Mouse (Mus musculus) adrenal gland, adult 8-10 months (tissue): ENCODE data around the gene Fnbp1. TPM values are rescaled to one million over a fixed set of nuclear protein-coding genes. Genes with fewer than 3 reads are reported as not detected.
"Not testable (repeated sequence)": the region's sequence is repeated elsewhere in the genome, so short reads cannot be mapped to it uniquely, and the experiment has no call there.

ENCODE experiments used
- DNase-seq: peaks from one replicate; pipeline ENCODE4 v3.0.0; 2022
- total RNA-seq, 4 experiments: library from RNA; stranded (reverse); gene quantifications; 2 replicates each; pipeline ENCODE4 v1.2.4; 2022

Gene Fnbp1
- total RNA-seq, result 10 to 100 TPM; 45.9 to 89.0 (median 70.6) TPM

DNA sequence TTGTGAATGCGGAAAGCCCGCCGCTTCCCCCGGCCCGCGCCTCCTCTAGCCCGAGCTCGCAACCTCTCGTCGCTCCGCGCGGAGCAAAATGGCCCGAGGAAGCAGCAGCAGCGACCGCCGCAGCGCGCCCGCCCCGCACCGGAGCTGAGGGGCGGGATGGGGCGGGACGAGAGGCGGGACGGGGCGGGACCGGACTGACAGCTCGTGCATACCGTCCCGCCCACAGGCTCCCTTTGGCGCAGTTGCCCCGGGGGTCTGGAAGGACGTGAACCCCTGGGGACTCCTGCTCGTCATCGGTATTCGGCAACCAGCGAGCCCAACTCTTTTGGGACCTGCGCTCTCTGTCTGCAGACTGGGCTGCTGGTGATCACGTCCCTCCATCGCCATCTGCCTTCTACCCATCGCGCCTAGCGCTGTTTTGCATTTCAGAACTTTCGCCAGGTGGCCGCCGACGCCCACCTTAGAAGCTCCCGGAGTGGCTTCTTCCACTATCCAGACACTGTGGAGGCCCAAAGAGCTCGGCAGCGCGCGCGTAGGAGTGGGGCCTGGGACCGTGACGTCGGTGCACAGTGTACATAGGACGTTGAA, at the start of gene Fnbp1:
Gene Fnbp1 (minus strand): TSS at position 142 of the 588 bp plus-strand sequence.
- peak; percentile 76 for DNase-seq

GRCm38 (mm10) chr2:31189654-31190053, 47.8 kb upstream of the Fnbp1 start:
- no peak for DNase-seq

GRCm38 (mm10) chr2:31188691-31189090, 46.9 kb upstream of the Fnbp1 start:
- no peak for DNase-seq

DNA sequence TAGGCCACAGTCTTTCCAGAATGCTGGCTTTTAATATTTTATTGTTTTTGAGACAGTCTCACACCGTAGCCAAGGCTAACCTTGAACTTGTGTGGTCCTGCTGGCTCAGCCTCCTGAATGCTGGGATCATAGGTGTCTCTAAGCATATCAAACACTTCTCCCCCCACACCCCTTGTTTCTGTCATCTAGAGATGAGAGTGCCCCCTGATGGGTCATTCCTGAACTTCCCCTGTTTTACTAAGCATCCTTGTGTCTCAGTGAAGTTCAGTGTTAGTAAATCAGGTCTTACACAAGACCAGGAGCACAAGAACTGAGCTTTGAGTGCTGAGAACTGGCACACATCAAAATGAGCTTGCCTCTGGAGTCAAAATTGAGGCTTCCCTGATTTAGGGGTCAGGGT, 42.0 kb upstream of the Fnbp1 start:
- no peak for DNase-seq

DNA sequence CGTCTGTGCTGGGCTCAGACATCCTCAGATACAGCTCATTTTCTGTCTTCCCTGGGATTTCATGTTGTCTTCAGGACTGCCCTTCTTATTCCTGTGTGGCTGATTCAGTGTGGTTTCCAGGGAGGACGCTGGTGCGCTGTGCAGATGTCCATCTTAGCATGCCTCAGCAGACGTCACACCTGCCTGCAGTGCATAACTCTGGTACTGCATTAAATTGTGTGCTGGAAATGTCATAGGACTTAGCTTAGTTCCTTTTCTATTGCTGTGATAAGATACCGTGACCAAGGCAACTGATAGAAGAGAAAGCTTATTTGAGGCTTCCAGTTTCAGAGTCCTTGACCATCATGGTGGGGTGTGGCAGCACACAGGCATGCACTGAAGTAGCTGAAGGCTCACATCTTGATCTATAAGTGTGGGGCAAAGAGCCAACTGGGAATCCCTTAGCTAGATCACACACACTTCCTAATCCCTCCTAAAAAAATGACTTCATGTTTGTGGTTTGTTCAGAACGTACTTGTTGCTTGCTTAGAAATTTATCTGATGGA, 41.0 kb upstream of the Fnbp1 start:
- no peak for DNase-seq

DNA sequence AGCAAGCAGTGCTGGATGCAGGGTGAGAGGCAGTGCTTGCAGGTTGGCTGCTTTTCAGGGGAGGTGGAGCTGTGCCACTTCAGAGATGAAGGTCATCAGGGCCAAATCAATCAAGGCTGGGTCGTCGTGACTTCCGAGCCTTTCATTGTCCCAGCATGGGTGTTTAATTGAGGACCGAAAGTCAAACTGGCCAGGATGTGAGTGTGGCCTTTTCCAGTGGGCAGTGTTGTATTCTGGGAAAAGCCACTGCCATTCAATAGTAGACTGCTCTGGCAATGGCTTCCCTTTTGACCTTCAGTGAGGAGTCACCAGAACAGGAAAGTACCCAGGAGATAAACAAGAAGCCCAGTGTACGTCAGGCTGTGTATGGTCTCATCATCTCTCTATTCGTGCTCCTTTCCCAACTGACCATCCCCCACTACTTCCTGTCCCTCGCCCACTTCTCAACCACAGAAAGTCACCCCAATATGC, 38.3 kb upstream of the Fnbp1 start:
- DNase-seq, result peak; percentile 63

DNA sequence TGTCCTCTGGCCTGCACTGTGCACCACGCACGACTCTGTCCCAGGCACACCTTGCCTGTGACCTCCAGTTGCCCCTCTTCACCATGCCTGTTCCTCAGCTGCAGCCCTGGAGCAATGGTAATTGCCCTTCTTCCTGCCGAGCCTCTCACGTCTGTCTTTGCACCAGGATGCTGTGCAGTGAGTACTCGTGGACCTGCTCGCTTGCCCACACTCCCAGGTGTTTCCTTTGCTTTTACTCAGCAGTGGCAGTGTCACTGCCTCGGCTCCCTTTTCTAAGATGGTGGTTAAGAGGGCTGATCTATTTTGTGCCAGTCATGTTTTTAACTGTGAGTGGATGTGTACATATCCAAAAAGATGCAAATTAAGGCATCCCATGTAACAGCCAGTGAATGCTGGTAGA, 37.7 kb upstream of the Fnbp1 start:
- DNase-seq, result no peak

- not testable (repeated sequence) for DNase-seq
These were observed 36.8 kb upstream of the Fnbp1 start for GRCm38 (mm10) chr2:31178593-31178992.

- no peak for DNase-seq
These were observed 31.5 kb upstream of the Fnbp1 start for GRCm38 (mm10) chr2:31173290-31173689.

DNA sequence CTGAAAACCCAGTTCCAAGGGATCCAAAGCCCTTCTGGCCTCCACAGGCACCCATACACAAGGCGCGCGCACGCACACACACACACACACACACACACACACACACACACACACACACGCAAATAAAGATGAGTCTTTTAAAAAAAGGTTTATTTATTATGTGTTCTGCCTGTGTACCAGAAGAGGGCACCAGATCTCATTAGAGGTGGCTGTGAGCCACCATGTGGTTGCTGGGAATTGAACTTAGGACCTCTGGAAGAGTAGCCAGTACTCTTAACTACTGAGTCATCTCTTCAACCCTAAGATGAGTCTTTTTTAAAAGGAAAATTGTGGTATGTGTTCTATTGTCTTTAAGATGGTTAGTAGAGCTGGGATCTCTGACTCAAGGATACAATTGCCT, 30.7 kb upstream of the Fnbp1 start:
- no peak for DNase-seq

DNA sequence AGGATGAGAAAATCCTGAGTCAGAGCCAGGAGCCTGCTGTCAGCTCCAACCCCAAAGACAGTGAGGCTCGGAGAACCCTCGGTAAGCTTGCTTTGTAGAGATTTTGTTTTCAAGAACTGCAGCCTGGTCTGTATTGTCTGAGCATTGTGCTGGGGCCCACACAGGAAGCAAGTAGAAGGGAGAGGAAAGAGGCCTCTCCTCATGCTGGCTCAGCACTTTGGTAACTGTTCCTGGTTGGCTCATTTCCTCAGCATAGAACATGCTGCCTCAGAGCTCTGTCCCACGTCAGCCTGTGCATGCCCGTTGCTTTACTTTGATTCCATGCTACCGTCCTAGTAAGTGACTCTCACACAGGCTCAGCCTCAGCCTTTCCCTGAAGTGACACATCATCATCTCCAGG, 30.2 kb upstream of the Fnbp1 start:
- DNase-seq, result no peak

GRCm38 (mm10) chr2:31170164-31170563, 28.4 kb upstream of the Fnbp1 start:
- DNase-seq, result no peak

DNA sequence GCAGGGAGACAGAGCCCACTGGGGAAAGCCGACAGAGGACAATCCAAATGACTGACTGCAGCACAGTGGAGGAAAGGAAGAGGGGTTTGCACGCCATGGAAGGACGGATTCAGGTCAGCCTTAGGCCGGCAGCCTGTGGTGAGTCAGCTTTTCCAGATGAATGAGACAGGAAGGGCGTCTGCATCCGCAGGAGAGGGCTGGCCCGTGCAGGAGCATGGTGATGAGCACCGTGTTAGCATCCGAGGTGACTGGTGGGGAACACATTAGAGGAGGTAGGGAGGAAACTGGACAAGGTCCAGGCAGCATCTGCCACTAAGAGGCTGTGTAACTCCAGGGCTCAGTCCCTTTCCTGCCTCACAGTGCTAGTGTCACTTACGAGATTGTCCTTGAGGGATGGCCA, 27.2 kb upstream of the Fnbp1 start:
- peak; percentile 76 for DNase-seq

- DNase-seq, result not testable (repeated sequence)
These were observed 25.8 kb upstream of the Fnbp1 start for GRCm38 (mm10) chr2:31167571-31167970.

DNA sequence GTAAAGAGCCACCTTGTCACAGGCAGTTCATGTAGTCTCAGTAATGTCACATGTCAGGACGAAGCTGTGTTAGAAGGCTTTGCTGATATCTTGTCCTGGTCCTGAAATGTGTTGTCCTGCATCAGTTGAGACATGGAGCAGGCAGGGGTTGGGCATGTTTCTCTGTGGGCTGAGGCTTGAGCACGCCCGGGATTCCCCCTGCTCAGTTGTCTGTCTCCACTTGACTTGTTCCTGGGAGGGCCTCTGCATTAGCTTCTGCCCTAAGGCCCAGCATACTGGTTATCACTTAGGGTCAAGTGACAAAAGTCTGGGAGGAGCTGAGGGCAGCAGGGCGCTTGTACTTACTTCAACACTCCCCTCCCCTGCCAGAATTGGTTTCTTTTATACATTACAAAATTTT, 23.7 kb upstream of the Fnbp1 start:
- no peak for DNase-seq

DNA sequence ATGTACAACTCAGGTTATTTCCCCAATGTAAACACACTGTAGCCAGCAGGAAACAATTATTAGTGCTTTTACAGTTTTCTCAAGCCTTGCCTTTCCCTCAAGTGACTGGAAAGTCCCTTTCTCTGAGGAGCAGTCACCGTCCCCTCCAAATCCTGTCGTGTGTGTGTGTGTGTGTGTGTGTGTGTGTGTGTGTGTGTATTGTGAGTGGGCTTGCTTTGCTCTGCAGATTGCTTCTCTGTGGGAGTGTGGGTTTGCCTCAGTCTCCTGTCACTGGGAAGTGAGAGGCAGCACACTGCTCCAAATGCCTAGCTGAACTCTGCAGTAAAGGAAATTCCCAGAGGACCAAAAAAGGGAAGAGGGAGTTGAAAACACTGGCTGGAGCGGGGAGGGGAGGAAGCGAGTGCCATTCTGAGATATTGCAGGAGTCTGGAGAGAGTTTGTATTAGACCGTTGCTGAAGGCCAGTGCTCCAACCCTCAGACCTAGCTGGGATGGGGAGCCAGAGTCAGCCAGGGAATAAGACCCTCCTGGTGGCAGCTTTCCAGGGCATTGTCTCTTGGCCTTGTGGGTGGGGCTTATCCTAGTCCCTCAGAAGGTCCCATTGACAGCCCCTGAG, 23.1 kb upstream of the Fnbp1 start:
- DNase-seq, result no peak

DNA sequence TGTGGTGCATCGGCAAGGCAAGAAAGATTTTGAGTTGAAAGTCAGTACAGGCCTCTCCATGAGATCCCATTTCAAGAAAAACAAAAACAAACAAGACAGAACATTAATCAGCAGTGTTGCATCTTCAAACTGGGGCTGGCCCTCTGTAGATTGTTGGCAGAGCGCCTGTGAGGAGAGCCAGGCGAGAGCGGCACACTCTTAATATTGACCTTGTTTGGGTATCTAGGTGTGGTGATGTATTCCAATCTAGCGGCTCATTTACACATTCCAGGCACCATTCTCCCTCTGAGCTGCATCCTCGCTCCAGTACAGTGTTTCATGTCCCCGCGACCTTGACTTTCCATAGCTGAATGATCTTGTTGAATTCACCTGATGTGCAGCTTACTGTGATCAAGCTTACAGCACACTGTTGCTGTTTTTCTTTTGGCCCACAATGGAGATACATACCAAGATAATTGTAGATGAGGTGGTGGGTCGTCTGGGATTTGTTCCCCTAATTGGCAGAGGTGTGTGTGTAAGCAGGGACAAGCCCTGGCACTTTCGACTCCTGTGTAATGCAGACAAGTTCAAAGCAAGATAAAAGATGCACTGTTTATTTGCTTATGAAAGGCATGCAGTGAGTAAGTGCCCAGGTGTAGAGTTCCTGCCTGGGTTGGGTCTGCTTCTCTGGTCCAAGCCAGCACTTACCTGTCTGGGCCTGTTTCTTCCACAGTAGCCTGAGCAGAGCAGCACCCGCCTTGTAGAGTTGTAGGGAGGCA, 21.7 kb upstream of the Fnbp1 start:
- DNase-seq, result no peak

GRCm38 (mm10) chr2:31161620-31162019, 19.8 kb upstream of the Fnbp1 start:
- DNase-seq, result no peak

DNA sequence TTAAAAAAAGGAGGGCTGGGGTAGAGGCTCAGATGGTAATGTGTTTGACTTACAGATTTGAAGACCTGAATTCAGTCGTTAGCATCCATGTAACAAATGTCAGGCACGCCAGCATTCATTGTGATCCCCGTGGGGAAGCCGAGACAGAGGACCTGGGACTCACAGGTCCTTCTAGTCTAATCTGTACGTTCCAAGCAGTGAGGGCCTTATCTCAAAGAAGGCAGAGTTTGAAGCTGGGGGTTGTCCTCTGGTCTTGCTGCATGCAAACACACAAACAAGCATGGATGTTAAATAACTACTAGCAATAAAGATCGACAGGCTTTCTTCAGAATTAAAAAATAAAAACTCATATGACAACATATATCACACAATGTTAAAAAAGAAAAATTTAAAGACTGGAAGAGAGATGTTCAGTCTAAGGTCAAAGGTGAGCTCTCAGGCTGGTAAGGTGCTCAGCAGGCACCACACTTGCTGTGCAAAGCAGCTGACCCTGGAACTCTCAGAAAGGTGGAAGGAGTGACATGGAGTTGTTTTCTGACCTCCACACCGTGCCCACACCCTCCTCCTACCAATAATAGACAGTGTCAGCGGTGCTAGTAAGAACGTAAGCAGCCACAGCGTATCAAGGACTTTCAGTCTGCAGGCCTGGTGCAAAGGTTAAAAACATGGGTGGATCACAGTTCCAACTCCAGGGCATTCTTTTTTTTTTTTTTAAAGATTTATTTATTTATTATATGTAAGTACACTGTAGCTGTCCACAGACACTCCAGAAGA, 18.5 kb upstream of the Fnbp1 start:
- no peak for DNase-seq

DNA sequence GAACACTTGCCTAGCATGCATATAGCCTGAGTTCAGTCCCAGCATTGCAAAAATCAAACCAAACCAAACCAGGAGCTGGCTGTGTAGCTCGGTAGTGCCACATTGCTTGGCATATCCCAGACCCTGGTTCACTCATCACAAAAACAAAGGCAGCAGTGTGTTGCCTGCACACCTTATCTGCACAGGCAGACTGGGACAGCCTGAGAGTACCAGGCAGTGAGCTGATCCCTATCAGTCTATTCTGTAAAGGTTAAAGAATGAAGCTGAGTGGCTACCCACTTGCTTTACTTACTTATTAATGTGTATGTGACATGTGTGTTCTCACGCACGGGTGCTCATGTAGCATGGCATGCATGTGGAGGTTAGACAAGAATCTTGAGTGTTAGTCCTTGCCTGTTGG, 15.0 kb upstream of the Fnbp1 start:
- DNase-seq, result no peak

DNA sequence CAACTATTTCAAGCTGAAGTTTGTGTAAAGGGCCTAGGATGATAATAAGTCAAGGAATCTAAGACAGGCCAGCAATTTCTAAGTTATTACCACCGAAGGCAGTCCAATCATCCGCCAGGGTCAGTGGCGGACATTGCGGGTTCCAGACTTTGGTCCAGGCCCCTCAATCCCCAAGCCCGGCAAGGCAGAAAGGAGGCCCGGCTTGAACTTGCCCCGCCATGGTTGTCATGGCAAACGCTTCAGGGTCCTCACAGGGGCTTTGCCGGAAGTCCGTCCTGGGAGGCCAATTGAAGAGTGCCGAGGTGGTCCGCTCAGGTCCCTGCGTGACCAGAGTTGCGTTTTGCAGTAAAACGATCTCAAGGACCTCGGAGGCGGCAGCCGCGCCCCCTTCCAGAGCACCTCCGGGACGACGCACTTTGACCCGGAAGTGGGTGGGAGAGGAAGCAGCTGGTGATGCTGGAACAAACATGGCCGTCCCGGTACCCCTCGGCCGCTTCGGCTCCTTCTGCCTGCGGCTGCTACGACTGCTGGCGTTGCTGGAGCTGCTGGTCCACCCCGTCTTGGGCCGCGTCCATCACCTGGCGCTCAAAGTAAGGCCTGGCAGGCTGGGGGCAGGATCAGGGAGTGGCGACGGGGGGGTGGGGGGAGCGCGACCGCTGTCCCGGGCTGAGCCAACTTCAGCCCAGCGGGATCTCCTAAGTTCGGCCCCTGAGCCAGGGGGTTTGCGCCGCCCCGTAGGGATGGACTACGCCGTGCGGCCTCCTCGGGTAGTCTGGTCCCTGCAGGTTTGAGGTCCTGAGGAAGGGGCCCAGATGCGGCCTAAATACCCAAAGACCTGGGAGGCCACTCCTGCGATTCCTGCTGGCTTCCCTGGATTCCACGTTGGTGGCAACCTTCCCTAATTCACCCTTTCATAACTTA, 10.3 kb upstream of the Fnbp1 start, which contains the start of gene Gpr107:
Gene Gpr107 (plus strand): TSS at position 425 of the 921 bp plus-strand sequence.
- DNase-seq, result peak; percentile 80
